Mouse (Mus musculus): Measurements from ENCODE around the gene Arhgap25.
"Not testable (repeated sequence)": the region's sequence is repeated elsewhere in the genome, so short reads cannot be mapped to it uniquely, and the experiment has no call there.

Arhgap25 gene

DNA sequence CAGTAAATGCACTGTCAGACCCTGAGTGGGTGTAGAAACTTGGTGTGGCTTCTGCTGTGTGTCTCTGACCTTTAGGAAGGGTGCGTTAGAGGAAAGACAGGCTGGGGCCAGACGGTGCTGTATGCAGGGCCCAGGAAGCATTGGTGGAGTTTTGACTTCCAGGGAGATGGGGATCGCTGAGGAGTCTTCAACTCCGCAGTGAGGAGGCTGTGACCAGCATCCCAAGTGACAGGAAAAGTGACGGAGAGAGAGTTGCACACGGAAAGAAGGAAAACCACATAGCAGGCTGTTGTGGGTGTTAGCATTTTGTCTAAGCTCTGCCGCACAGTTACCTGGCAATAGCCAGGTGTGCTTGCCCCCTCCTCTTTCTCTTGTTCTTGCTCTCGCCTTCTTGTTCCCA lies 3.2 kb upstream of the Arhgap25 start:
- CTCF ChIA-PET, result interaction anchor here (0.9 kb wide), 1 partner anchor 16 kb away, joined by 3 read pairs; no protein-coding TSS in a partner anchor

DNA sequence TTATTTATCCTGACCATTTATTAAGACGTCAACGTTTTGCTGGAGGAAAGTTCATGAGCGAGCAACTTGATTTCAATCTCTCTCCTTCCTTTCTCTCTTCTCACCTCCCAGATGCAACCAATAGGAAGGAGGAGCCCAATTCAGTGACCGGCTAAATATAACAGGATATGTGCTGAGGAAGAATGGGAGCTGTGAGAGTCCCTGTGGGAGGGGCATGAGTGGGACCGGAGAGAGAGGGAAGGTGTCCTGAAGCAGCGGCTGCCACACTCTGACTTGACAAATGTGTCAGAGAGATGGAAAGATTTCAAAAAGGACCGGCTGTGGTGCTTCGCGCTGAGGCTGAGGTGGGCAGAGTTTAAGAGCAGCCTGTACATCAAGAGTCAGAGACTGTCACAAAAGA lies 2.6 kb upstream of the Arhgap25 start:
- CTCF ChIA-PET, result no interaction called here

DNA sequence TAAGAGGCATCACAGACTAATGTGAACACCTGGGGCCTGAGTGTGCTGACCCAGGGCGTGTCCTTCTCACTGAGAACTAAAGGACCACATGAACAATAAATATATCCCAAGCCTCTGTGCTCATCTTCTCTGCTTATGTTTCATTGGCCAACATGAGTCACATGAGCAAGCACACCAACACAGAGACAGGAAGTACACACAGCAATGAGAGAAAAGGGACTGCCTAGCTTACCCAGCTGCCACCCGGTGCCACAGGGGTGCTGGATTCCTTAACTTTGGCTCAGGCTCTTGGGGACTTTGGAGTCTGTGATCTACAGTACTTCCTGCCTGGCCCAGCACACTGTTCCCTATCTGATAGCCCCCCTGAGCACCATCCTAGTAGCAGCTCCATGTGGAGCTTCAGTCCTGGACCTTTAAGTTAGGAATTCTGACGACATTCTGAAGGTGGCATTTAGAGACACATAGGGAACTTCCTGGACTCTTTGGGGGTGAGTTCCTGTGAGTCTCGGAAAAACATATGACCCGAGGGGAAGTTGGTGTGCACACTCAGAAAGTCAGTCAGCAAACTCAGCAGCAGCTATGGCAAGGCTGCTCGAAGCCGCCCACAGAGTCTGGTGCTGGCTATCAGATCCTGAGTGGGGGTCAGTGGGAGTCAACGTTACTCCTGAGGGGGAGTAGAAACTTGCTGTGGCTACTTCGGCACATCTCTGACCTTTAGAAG lies 2.0 kb upstream of the Arhgap25 start:
- CTCF ChIA-PET, result no interaction called here

DNA sequence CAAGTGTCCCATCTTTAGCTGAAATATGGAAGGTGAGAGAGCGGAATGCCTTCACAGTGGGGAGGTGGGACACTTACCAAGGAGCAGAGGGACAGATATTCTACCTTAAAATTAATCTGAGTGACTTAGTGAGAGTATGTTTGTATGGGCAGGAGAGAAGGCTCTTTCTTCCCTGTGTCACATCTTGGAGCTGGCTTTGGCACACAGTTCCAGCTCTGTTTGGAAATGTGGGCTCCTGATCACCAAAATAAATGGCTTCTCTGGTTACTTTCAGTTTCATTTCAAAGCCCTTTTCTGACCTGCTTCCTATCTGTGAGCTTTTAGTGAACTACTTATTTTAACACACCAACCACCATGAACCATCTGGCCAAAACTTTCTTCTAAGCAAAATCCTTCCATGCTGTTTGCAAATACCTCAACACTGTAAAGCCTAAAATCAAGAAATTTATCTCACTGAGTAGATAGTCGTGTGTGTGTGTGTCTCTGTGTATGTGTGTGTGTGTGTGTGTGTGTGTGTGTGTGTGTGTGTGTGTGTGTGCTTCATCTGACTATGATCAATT lies 1.5 kb downstream of the Arhgap25 start:
- CTCF ChIA-PET, result interaction anchor here (1.9 kb wide), 1 partner anchor 27 kb away, joined by 7 read pairs; no protein-coding TSS in a partner anchor

DNA sequence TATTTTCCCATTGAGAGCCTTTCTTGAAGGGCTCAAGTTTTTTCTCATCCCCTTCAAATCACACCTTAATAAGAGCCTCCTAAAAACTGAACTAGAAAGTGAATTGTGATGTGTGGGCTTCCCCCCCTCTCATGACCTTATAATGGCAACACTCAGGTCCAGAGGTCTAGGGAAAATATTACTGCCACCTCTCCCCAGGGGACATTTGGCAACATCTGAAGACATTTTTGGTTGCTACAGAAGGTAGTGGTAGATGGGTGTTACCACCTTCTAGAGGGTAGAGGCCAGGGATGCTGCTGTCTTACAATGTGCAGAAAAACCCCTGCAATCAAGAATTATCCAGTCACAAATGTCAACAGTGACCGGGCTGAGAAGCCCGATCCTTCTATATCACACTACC lies 2.7 kb downstream of the Arhgap25 start:
- CTCF ChIA-PET, result interaction anchor here (1.9 kb wide), 1 partner anchor 26 kb away, joined by 7 read pairs; no protein-coding TSS in a partner anchor

DNA sequence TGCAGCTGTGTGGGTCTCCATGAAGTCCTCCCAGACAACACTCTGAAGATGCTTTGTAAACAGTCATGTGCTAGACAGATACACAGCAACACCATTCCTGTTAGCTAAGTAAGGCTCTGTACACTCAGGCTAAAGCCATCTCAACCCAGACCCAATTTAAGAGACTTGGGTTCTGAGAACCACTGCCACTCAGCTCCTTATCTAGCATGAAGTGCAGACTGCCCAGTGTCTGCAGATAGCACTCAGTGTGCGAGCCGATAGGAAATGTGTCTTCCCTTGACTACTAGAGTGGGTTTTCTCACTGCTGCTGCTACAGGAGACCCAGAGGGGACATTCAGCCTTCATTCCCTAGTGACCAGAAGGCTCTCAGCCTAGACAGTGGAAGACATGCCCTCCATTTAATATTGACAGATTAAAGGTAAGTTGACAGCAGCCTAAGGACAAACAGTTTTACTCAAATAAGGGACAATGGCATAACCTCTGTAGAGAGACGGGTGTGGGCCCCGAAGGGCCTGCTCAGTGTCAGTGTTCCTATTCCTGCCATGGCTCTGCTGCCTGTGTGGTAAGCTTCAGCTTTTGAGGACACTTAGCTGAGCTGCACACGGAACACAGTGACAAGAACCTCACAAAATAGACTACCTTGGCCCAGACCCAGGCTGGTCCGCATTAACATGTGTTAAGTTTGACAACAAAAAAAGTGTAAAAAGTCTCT lies 5.1 kb downstream of the Arhgap25 start:
- CTCF ChIA-PET, result interaction anchor here (1.0 kb wide), 1 partner anchor 11 kb away, joined by 3 read pairs; no protein-coding TSS in a partner anchor

DNA sequence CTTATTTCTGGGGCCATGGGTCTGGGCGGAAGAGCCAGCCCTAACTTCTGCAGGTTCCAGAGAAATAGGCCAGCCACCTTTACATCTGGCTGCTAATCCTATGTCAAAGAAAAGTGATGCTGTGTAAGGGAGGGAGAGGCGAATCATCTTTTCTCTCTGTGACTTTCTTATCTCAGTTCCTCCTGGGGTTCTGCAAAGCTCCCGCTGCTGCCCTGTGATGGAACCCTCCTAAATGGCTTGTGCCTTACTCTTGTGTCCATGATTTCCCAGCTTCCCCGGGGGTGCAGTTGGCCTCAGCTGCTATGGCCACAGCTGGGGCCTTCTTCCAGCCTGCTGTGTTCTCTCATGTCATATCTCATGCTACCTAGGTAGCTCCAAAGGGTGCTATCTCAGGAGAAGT lies 5.7 kb downstream of the Arhgap25 start:
- CTCF ChIA-PET, result interaction anchor here (0.9 to 1.0 kb wide), 2 partner anchors 10 to 13 kb away, joined by 3 read pairs; no protein-coding TSS in a partner anchor

DNA sequence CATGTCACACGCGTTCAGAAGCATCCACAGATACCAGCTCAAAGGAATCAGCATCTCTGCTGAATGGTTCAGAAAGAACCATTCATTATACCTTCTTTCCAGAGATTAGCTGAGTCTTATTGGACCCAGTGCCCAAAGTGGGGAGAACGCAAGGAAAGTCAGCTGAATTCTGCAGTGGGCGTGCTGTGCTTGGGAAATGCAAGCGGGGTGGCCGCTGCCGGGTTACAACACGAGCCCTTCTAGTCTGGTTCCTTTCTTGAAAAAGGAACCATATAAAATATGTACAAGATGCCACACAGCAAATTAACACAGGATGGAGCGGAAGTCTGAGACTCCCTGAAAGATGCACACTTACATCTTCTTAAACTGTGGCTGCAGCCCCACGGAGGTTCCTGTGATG lies 7.9 kb downstream of the Arhgap25 start:
- CTCF ChIA-PET, result interaction anchor here (0.5 to 1.4 kb wide), 2 partner anchors 12 to 29 kb away, joined by 4 to 8 read pairs; no protein-coding TSS in a partner anchor

DNA sequence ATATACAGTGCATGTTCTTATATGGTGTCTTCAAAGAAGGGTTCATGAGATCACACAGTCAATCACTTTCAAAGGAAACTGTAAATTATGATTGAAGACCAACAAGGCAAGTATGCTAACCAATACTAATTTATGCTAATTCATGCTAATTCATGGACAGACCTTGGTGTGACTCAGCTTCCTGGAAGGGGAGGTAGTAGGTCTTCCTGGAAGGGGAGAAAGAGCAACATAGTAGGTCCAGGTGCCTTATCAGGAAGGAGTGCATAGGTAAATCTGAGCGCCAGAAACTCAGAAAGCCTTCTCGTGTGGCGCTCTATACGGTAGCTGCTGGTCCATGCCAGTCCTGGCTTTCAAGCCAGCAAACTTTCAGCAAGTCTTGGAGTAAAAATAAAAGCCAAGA lies 8.8 kb downstream of the Arhgap25 start:
- CTCF ChIA-PET, result interaction anchor here (1.4 kb wide), 1 partner anchor 29 kb away, joined by 4 read pairs; no protein-coding TSS in a partner anchor

DNA sequence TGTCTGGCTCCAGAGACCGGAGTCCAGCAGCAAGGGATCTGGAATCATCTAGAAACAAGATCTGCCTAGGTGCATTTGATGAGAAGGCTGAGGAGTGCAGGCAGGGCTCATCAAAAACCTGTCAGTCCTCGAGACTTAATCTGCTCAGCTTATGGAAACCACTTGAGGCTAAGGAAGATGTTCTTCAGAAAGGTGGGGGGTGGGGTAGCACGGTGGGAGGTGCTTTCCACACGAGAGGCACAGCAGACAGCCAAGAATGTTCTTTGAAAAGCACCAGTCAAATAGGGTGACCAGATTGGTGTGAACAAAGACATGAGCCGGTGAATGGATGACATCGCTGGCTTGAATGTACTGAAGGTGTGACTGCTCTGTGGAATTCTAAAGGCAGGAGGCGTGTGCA lies 9.3 kb downstream of the Arhgap25 start:
- CTCF ChIA-PET, result interaction anchor here (1.4 kb wide), 1 partner anchor 30 kb away, joined by 4 read pairs; no protein-coding TSS in a partner anchor

DNA sequence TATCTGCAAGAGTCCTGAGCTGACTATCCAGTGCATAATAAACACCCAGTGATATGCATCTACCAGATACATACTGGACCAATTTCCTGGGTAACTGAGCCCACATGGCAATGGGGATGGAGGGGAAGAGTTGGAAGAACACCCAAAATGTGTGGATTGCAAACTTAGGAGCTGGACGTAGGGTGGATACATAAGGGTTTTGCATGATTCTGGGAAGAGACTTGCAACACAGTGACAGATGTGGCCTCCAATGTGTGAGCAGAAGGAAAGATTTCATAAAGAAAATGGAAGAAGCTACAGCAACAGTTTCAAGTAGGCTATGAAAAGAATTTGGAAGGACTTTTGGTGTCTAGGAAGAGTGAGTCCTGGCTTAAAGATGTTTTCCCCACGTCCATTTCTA lies 10.0 kb downstream of the Arhgap25 start:
- CTCF ChIA-PET, result interaction anchor here (0.7 kb wide), 1 partner anchor 239 kb away, joined by 4 read pairs; no protein-coding TSS in a partner anchor

DNA sequence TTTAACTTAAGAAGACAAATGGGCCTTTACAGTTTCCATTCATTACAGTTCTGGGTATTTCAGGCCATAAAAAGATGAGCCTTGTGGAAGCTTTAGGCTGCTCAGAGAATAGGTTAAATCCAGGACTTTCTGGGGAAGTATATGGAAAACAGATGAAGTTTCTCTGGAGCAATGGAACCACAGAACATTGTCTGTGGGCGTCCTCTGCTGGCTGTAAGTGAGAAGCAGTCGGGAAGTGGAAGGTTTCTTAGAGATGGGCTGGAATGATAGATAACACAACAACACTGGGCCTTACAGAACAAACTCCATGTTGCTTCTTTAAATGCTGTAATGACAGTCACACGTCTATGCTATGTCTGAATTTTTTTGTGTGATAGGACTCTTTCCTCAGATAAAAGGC lies 10.8 kb downstream of the Arhgap25 start:
- CTCF ChIA-PET, result no interaction called here

DNA sequence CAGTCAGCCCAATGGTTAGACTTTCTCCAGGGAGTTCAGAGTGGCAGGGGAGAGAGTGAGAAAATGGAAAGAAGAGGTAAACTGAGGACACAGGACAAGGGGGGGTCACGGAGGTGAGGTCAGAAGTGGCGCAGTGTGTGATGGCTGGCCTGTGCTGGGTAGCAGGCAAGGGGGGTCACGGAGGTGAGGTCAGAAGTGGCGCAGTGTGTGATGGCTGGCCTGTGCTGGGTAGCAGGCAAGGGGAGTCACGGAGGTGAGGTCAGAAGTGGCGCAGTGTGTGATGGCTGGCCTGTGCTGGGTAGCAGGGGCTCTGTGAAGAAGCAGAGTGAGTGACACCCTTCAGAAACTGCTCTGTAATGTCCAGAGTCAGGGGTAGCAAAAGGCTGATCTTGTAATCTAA lies 11.4 kb downstream of the Arhgap25 start:
- CTCF ChIA-PET, result not testable (repeated sequence)

DNA sequence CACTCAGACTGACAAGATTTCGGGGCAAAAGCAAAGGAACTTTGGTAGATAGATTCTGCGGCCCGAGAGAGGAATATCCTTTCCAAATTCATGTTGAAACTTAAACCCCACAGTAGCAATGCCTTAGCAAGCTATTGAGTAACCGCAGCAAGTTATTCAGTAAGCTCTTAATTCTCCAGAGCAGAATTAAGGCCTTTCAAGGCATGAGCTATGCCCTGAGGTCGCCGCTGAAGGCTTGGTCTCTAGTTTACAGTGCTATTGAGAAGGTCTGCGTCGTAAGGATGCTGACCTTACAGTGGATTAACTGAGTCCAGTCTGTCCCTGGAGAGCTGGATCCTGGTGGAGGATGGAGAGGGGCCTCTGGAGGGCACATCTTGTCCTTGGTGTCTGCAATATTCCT lies 12.5 kb downstream of the Arhgap25 start:
- CTCF ChIA-PET, result no interaction called here

DNA sequence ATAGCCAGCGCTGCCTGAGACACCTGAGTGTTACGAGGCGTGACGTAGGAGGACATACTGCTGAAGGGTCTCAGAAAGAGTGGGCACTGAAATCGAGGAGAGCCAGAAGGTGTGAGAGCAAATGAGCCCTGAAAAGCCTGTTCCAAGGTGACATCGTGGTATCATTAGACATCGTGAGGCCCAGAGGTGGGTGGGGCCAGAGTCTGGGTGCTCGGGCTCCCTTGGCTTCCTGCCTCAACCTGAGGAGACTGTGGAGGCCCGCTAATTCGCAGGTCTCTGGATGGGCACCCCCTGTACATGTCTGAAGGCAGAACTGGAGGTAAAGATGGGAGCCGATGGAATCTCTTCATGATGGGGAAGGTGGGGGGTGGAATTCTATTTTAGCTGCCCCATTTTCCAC lies 13.2 kb downstream of the Arhgap25 start:
- CTCF ChIA-PET, result no interaction called here

DNA sequence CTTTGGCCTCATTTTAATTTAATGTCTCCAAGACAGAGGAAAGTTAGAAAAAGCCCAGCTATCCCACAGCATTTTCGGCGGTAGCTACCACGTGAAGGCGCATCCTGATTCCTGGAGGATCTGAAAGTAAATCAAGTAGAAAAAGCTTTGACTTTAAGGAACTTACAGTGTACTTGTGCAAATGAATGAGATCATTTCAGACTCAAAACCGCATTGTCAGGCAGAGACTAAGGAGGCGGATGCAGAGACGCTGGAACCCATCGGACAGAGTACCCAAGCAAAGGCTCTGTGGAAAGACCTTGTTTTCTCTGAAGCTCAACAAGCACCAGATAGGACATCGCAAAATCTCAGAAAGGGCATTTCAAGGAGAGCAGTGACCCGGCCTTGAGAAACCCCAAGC lies 14.4 kb downstream of the Arhgap25 start:
- CTCF ChIA-PET, result no interaction called here

DNA sequence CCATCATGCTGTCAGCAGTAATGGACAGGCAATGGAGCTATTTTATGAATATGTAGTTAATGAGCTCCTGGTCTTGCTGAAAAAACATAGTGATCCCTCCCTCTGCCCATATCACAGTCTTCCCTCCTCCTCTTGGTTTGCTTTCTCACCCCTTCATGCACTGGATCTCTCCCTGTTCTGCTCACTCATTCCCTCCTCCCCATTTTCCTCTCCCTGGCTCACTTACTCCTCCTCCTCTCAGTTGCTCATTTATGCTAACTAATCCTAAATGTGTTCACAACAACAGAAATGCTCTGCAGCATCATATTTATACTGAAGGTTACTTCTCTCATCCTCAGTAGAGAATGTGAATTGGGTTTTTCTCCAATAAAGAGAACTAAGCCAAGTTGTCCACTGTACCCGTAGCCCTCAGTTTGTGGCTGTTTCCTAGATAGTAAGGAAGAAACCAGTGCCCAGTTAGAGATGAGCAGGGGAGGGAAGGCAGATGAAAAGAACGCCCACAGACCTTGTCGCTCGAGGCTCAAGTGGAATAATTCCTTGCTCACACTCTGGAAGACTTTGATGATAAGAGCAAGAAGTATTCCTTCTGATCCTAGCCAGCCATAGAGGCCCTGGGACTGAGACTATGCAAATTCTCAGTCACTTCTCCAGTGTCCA lies 15.2 kb downstream of the Arhgap25 start:
- CTCF ChIA-PET, result interaction anchor here (1.3 kb wide), 1 partner anchor 10 kb away, joined by 3 read pairs; no protein-coding TSS in a partner anchor

DNA sequence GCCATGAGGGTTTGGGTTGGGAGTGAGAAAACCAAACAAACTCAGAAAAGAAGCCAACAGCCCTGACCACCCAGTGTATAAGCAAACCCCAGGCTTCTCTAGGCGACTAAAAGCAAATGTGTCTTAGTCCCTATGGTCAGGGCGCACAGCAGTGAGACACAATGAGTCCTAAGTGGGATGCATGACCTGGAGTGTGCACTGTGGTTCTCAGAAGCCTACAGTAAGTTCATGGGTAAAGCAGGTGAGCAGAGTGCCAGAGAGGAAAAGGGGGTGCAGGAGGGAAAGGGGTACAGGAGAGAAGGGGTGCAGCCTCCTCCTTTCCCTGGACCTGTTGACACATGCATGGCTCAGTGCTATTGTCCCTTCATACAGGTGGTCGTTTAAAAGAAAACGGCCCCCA lies 18.7 kb downstream of the Arhgap25 start:
- CTCF ChIA-PET, result interaction anchor here (0.6 to 0.9 kb wide), 3 partner anchors 13 to 133 kb away, joined by 3 read pairs; no protein-coding TSS in a partner anchor

DNA sequence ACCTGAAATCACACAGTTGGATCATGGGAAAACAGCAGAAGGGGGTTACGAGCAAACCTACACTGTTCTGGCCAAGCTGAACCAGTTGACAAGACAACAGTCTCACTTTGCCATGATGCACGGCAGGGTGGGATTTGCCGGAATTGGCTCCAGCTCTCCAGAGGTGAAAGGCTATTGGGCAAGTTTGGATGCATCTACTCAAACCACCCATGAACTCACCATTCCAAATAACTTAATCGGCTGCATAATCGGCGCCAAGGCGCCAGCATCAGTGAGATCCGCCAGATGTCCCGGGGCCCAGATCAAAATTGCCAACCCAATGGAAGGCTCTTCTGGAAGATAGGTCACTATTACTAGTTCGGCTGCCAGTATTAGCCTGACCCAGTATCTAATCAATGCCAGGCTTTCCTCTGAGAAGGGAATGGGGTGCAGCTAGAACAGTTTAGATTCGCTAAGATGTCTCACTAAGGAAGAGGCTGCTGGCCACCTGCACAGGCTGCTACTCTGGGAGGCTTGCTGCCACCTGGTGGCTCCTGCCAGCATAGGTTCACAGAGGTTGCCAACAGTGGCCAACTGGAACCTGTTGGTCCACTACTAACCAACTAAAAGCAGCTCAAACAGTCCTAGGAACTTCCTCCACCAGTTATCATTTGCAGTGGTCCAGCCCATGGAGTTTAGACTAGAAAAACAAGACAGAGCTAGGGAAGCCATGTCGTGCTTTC lies 19.9 kb downstream of the Arhgap25 start:
- CTCF ChIA-PET, result interaction anchor here (0.6 to 1.2 kb wide), 6 partner anchors 11 to 132 kb away, joined by 3 read pairs; no protein-coding TSS in a partner anchor

DNA sequence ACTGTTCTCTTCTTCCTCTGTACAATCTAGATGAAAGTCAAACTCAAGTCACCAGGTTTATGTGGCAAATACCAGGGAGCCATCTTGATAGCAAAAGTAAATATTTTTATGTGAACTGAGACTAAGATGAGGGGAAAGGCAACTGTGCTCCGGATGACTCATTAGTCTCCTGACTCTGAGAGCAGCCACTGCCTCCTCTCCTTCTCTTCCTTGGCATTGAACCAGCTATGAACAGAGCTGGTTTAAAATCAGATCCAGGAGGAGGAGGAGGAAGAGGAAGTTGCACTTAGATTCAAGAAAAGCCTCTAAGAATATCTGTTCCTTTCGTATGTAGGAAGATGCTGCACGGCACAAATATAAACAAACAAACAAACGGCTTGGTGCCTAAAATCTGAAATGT lies 22.1 kb downstream of the Arhgap25 start:
- CTCF ChIA-PET, result no interaction called here

DNA sequence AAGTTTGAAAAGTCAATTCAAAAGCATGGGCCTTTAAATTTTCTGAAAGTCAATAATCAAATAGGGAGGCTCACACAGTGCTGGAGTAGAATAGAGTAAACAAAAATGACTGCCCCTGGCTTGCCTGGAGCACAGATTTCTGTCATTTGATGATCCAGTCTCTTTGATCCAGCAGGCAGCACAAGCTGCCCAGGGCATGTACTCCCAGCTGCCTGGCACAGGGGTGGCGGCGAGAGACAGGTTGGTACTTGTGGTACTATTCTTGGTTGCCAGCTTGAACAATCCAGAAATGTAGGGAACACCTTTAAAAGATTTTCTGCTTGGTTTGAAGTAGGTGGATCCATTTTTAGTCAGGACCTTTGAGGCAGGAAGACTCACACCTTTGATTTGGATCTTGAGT lies 23.3 kb downstream of the Arhgap25 start:
- CTCF ChIA-PET, result no interaction called here

All from spleen, embryonic (tissue).